Mouse (Mus musculus): ENCODE results near the gene Rhbdl3. TPM values are rescaled to one million over a fixed set of nuclear protein-coding genes. Genes with fewer than 3 reads are reported as not detected.

Gene Rhbdl3
- total RNA-seq, 2 experiments from 2014 or later, result 27.4 to 28.3 TPM

DNA sequence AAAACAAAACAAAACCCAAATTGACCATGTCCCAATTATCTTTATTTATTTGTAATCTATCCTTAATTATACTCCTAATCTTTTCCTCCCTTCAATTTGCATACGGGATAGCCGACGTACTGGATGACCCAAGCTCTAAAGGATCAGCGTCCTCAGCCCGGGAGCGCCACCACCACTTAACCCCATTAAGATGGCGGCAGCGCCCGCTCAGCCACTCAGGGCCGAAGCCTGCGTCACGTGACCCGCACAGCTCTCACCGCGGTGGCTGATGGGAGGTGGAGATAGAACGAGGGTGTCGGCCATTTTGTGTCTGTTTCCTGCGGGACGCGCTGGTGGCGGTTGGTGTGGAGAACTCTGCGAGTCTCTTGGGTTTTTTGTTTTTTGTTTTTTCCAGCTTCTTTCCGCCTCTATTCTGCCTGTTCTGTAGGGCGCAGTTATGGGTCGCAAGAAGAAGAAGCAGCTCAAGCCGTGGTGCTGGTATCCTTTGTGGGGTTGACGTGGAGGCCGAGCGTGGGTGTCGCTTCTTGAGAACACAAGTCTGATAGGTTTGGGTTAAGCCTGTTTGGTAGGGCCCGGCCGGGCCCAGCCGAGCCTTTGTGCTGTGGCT is 82.4 kb downstream of the Rhbdl3 start, which contains the start of gene Zfp207:
TSS of gene Zfp207 (plus strand) at position 261 of the 607 bp plus-strand sequence.
- peak; percentile 94 to 95 for DNase-seq (ENCODE audit: extremely low spot score in 1 of 2, low spot score in 1 of 2)

DNA sequence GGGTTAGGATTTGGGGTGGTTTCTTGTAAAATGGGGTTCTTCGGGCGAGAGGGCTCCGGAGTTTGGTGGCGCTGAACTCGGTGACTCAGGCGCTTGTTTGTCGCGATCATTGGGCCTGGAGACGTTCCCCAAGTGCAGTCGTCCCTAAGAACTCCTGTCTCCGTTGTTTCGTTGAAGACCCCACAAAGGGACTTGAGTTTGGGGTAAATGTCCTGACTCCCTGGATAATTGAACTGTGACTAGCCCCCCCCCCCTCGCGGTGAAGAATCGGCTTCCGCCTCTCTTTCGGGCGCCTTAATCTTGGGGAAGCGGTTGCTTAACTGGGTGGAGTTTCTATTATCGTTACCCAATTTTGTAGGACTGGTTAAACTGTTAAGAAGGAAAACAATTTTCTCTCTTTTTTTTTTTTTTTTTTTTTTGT is 82.9 kb downstream of the Rhbdl3 start:
- DNase-seq (ENCODE audit: extremely low spot score in 1 of 2, low spot score in 1 of 2), result no peak

DNA sequence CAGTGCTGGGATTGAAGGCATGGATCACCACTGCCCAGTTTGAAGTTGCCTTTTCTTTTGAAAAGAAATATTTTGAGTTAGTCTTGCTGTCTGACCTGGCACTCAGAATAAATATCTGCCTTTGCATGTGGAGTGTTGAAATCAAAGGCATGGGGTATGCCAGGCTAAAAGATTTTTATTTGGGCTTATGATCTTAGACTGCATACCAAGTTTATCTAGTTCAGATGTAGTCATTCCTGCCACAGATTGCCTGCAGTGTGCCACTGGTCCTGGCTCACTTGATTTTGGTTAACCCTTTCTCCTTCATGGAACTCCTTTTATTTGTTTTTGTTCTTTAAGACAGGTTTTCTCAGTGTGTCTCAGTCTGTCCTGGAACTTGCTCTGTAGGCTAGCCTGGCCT is 83.7 kb downstream of the Rhbdl3 start:
- DNase-seq (ENCODE audit: extremely low spot score in 1 of 2, low spot score in 1 of 2), result no peak

DNA sequence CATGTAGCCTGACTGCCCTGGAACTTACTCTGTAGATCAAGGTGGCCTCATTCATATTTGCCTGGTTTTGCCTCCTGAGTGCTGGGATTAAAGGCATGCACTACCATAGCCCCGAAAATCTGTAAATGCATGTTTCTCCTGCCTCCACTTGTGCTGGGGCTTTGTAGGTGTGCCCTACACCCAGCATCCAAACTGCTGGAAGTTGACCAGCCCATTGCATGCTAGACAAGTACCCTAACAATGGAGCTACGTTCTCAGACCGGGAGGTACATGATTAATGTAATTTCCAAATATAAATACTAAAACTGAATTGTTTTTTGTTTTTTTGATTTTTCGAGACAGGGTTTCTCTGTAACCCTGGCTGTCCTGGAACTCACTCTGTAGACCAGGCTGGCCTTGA is 84.3 kb downstream of the Rhbdl3 start:
- no peak for DNase-seq (ENCODE audit: extremely low spot score in 1 of 2, low spot score in 1 of 2)

DNA sequence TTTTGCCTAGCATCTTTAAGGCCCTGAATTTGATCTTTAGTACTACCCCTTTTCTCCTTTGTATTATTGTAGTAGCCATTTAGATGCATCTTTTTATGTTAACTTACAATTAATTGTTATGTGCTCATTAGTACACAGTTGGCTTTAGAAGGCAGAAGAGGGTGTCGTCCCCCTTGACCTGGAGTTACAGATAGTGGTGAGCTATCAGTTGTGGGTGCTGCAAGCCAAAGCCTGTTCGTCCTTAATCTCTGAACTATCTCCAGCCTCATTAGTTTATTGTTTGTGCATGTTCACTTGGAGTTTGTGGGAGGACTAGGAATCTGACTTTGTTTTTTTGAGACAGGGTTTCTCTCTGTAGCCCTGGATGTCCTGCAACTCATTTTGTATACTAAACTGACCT is 86.1 kb downstream of the Rhbdl3 start:
- no peak for DNase-seq (ENCODE audit: extremely low spot score in 1 of 2, low spot score in 1 of 2)

DNA sequence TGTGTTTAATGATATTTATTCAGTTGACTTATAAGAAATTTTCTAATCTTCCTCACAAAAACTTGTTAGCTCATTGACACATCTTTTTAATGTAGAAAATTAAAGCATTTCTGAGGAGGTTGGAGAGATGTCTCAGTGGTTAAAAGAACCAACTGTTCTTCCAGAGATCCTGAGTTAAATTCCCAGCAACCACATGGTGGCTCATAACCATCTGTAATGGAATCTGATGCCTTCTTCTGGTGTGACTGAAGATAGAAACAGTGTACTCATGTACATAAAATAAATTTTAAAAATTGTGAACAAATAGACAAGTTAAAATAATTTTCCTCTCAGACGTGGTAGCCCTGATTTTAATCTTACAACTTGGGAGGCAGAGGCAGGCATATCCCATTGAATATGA is 89.2 kb downstream of the Rhbdl3 start:
- DNase-seq (ENCODE audit: extremely low spot score in 1 of 2, low spot score in 1 of 2), result no peak

DNA sequence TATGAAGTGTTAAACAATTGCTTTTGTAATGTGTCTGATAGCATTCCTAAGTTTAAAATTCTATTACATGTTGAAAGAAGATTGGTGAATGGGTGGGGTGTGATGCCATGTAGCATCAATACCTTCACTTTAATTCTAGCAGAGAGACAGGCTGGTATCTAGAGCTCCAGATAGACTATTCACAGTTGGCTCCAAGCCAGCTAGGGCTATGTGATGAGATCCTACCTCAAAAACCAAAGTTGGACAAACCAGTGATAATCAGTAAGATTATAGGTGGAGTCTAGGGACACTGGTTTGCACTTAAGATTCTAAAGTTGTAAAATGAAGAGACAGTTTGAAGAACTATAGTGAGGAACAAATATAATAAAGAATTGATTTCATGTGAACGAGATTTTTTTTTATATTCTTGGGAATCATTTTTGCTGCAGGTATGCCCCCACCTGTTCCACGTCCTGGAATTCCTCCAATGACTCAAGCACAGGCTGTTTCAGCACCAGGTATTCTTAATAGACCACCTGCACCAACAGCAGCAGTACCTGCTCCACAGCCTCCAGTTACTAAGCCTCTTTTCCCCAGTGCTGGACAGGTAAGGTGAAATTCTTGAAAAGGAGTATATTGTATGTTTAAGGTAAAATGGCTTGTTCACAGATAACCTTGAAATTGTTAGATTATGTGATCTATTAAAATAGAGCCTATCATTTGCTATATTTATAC is 90.9 kb downstream of the Rhbdl3 start:
- no peak for DNase-seq (ENCODE audit: extremely low spot score in 1 of 2, low spot score in 1 of 2)

DNA sequence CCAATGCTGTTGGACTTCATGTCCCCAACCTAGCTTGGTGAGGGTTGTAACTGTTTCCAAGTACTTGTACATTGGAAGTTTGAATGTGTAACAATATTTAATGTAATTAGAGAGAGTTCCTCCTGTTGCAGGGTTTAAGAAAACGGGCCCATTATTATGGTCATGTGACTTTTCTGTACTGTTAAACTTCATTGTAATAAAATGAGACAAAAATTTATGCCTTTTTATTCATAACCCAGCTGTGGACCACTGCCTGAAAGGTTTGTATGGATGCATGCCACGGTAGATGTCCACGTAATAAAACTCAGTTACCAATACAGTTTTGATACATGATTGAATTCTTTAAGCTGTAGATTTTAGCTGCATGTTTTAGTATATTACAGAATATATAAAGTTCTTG is 95.2 kb downstream of the Rhbdl3 start:
- DNase-seq (ENCODE audit: extremely low spot score in 1 of 2, low spot score in 1 of 2), result no peak

DNA sequence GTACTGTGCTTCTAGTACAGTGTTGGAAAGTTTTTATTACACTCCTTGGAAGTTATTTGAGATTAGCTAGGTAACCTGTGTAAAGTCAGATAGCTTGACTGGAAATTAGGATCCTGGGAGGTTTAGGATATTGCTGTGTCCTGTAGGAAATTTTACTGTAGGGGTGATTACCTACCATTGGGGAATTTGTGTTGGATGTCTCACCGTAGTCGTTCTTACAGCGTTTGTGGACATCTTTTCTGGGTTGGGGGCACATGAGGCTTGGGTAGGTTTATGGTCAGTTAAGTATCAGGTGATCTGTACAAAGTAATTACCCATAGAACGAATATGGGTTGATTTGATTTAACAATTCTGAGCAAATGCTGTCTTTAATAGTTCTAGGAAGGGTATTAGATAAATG is 95.9 kb downstream of the Rhbdl3 start:
- DNase-seq (ENCODE audit: extremely low spot score in 1 of 2, low spot score in 1 of 2), result no peak

Other genes with a start within 250 kb of the Rhbdl3 start
- gene Crlf3, start 219.9 kb upstream of the Rhbdl3 start, total RNA-seq (2021), result 10 to 100 TPM; 16.7 to 22.1 TPM
- 1 to 10 TPM; 3.5 to 4.1 TPM for gene Atad5, start 211.5 kb upstream of the Rhbdl3 start, total RNA-seq (2021)
- gene Tefm, start 158.7 kb upstream of the Rhbdl3 start, total RNA-seq (2021), result 10 to 100 TPM in 1 of 2 experiments, 1 to 10 TPM in 1; 9.2 to 10.8 TPM
- gene Adap2, start 146.8 kb upstream of the Rhbdl3 start, total RNA-seq (2021), result 1 to 10 TPM; 7.0 to 7.4 TPM
- gene Rnf135, start 117.1 kb upstream of the Rhbdl3 start, total RNA-seq (2021), result 1 to 10 TPM; 3.5 to 3.9 TPM
- gene Rhot1, start 91.9 kb upstream of the Rhbdl3 start, total RNA-seq (2021), result 10 to 100 TPM; 68.2 to 71.2 TPM
- gene 5730455P16Rik, start 77.1 kb downstream of the Rhbdl3 start, total RNA-seq (2021), result 10 to 100 TPM; 48.6 to 53.0 TPM
- 100 to 1,000 TPM; 133 to 153 TPM for gene Zfp207, start 82.4 kb downstream of the Rhbdl3 start, total RNA-seq (2021)
- gene Psmd11, start 127.7 kb downstream of the Rhbdl3 start, total RNA-seq (2021), result 10 to 100 TPM; 91.5 to 93.1 TPM
- 100 to 1,000 TPM; 233 to 240 TPM for gene Cdk5r1, start 176.1 kb downstream of the Rhbdl3 start, total RNA-seq (2021)